Mouse (Mus musculus) megakaryocyte, adult 5-6 weeks (primary cell): ENCODE results near the gene Heatr9. TPM values are rescaled to one million over a fixed set of nuclear protein-coding genes. Genes with fewer than 3 reads are reported as not detected.

Source experiments
- total RNA-seq, 2 experiments: library from RNA; stranded (forward) in 1 of 2; stranded (reverse) in 1 of 2; fragments of 153-499, 151-499 nt in 1 of 2; fragments of 221-1000, 200-1000 nt in 1 of 2; gene quantifications; 2 replicates each; pipeline versions ENCODE4 v1.2.3 to v1.2.4; 2015 to 2017

The Heatr9 gene
- total RNA-seq, 2 experiments from 2014 or later, result not detected

Other genes with a start within 250 kb of the Heatr9 start
- gene Slfn14, start 235.4 kb downstream of the Heatr9 start, total RNA-seq (2015), result not detected in 2 replicates
- 0.16 TPM in 1 of 2 replicates, not detected in the other for gene Slfn14, start 235.4 kb downstream of the Heatr9 start, total RNA-seq (2017)
- gene Ap2b1, start 223.2 kb downstream of the Heatr9 start, total RNA-seq (2015), result 53.7 and 58.1 TPM in 2 replicates
- gene Ap2b1, start 223.2 kb downstream of the Heatr9 start, total RNA-seq (2017), result 52.4 and 59.6 TPM in 2 replicates
- gene Pex12, start 219.6 kb downstream of the Heatr9 start, total RNA-seq (2015), result 6.2 and 7.1 TPM in 2 replicates
- 4.3 and 8.0 TPM in 2 replicates for gene Pex12, start 219.6 kb downstream of the Heatr9 start, total RNA-seq (2017)
- gene Rasl10b, start 113.0 kb downstream of the Heatr9 start, total RNA-seq (2015), result not detected in 2 replicates
- not detected in 2 replicates for gene Rasl10b, start 113.0 kb downstream of the Heatr9 start, total RNA-seq (2017)
- not detected in 2 replicates for gene Gas2l2, start 92.7 kb downstream of the Heatr9 start, total RNA-seq (2015)
- gene Gas2l2, start 92.7 kb downstream of the Heatr9 start, total RNA-seq (2017), result not detected in 2 replicates
- gene 1700020L24Rik, start 84.5 kb downstream of the Heatr9 start, total RNA-seq (2015), result 19.7 and 21.4 TPM in 2 replicates
- gene 1700020L24Rik, start 84.5 kb downstream of the Heatr9 start, total RNA-seq (2017), result 44.8 and 55.4 TPM in 2 replicates
- gene Mmp28, start 59.1 kb downstream of the Heatr9 start, total RNA-seq (2015), result 6.2 and 8.9 TPM in 2 replicates
- 3.0 and 4.1 TPM in 2 replicates for gene Mmp28, start 59.1 kb downstream of the Heatr9 start, total RNA-seq (2017)
- gene Taf15, start 49.1 kb downstream of the Heatr9 start, total RNA-seq (2015), result 44.8 and 54.0 TPM in 2 replicates
- gene Taf15, start 49.1 kb downstream of the Heatr9 start, total RNA-seq (2017), result 37.4 and 39.2 TPM in 2 replicates
- gene Ccl5, start 8.3 kb upstream of the Heatr9 start, total RNA-seq (2015), result 32.1 and 70.7 TPM in 2 replicates
- 7.2 and 11.1 TPM in 2 replicates for gene Ccl5, start 8.3 kb upstream of the Heatr9 start, total RNA-seq (2017)
- gene Ccl9, start 56.5 kb upstream of the Heatr9 start, total RNA-seq (2015), result 447 and 459 TPM in 2 replicates
- gene Ccl9, start 56.5 kb upstream of the Heatr9 start, total RNA-seq (2017), result 282 and 303 TPM in 2 replicates
- gene Ccl6, start 70.9 kb upstream of the Heatr9 start, total RNA-seq (2015), result 916 and 950 TPM in 2 replicates
- 592 and 639 TPM in 2 replicates for gene Ccl6, start 70.9 kb upstream of the Heatr9 start, total RNA-seq (2017)
- 1.0 TPM in 1 of 2 replicates, not detected in the other for gene Rpl9-ps1, start 123.4 kb upstream of the Heatr9 start, total RNA-seq (2015)
- gene Rpl9-ps1, start 123.4 kb upstream of the Heatr9 start, total RNA-seq (2017), result not detected in 2 replicates
- 299 and 403 TPM in 2 replicates for gene Ccl3, start 127.2 kb upstream of the Heatr9 start, total RNA-seq (2015)
- 184 and 222 TPM in 2 replicates for gene Ccl3, start 127.2 kb upstream of the Heatr9 start, total RNA-seq (2017)
- 36.0 and 59.5 TPM in 2 replicates for gene Ccl4, start 140.4 kb upstream of the Heatr9 start, total RNA-seq (2015)
- gene Ccl4, start 140.4 kb upstream of the Heatr9 start, total RNA-seq (2017), result 36.2 and 51.5 TPM in 2 replicates
- 379 and 412 TPM in 2 replicates for gene Wfdc17, start 181.8 kb upstream of the Heatr9 start, total RNA-seq (2015)
- 127 and 155 TPM in 2 replicates for gene Wfdc17, start 181.8 kb upstream of the Heatr9 start, total RNA-seq (2017)
- 1.4 and 6.2 TPM in 2 replicates for gene Wfdc18, start 186.8 kb upstream of the Heatr9 start, total RNA-seq (2015)
- gene Wfdc18, start 186.8 kb upstream of the Heatr9 start, total RNA-seq (2017), result 1.3 and 3.9 TPM in 2 replicates
- 528 and 641 TPM in 2 replicates for gene Wfdc21, start 224.8 kb upstream of the Heatr9 start, total RNA-seq (2015)
- gene Wfdc21, start 224.8 kb upstream of the Heatr9 start, total RNA-seq (2017), result 492 and 635 TPM in 2 replicates
- gene Heatr6, start 231.5 kb upstream of the Heatr9 start, total RNA-seq (2015), result 13.0 and 17.0 TPM in 2 replicates
- gene Heatr6, start 231.5 kb upstream of the Heatr9 start, total RNA-seq (2017), result 13.2 and 19.8 TPM in 2 replicates